Mouse (Mus musculus) limb, embryonic 13.5 days (tissue): ENCODE data around the gene Rce1. TPM values are rescaled to one million over a fixed set of nuclear protein-coding genes. Genes with fewer than 3 reads are reported as not detected.
A peak's percentile ranks its signal among the peaks of the same experiment; 100 is the strongest.

ENCODE experiments used
- ATAC-seq: fragments of 200-750 bp; cut with Nextera tagmentation; 2 replicates; pipeline ENCODE4 v1.8.0; 2017; ENCODE audit warnings: low read depth, moderate number of reproducible peaks, moderate TSS enrichment; ENCODE audit not compliant: low FRiP score
- H3K27ac ChIP-seq: fragments of 300-500 bp; sonication (generic); 2 replicates; pipeline ENCODE4 v1.5.1; 2015; ENCODE audit warnings: inconsistent platforms, mild to moderate bottlenecking, moderate library complexity
- H3K27me3 ChIP-seq: fragments of 300-500 bp; sonication (generic); 2 replicates; pipeline ENCODE4 v1.6.1; 2015; ENCODE audit warnings: mild to moderate bottlenecking, inconsistent platforms
- H3K36me3 ChIP-seq: fragments of 300-500 bp; sonication (generic); 2 replicates; pipeline ENCODE4 v1.6.1; 2015; ENCODE audit warnings: inconsistent platforms, mild to moderate bottlenecking, moderate library complexity
- H3K4me1 ChIP-seq: fragments of 300-500 bp; sonication (generic); 2 replicates; pipeline ENCODE4 v1.6.1; 2015; ENCODE audit warnings: inconsistent platforms
- H3K4me2 ChIP-seq: fragments of 300-500 bp; sonication (generic); replicated peaks from 2 replicates; pipeline ENCODE4 v1.6.1; 2015; ENCODE audit warnings: inconsistent platforms, mild to moderate bottlenecking, moderate library complexity
- H3K4me3 ChIP-seq: fragments of 300-500 bp; sonication (generic); 2 replicates; pipeline ENCODE4 v1.5.1; 2015; ENCODE audit warnings: moderate library complexity, mild to moderate bottlenecking, inconsistent platforms
- H3K9ac ChIP-seq: fragments of 300-500 bp; sonication (generic); 2 replicates; pipeline ENCODE4 v1.6.1; 2015; ENCODE audit warnings: mild to moderate bottlenecking, inconsistent platforms
- H3K9me3 ChIP-seq: fragments of 300-500 bp; sonication (generic); 2 replicates; pipeline ENCODE4 v1.6.1; 2016; ENCODE audit warnings: inconsistent platforms
- WGBS: fragments of 180-500 bp; shearing (Covaris S2); methylation state at CpG from one replicate; pipeline ENCODE4 v1.1.7; 2015; 5-methylcytosine and 5-hydroxymethylcytosine counted together
- polyA plus RNA-seq: library from polyadenylated mRNA; unstranded; fragments of >200 nt; fragmentation: Nextera tagmentation; extraction: Ambion mirVana; gene quantifications from 2 replicates; pipeline ENCODE4 v1.2.1, GENCODE M21; 2015

Rce1 gene
- polyA plus RNA-seq, 1 experiment from 2014 or later, result 66.7 TPM

DNA sequence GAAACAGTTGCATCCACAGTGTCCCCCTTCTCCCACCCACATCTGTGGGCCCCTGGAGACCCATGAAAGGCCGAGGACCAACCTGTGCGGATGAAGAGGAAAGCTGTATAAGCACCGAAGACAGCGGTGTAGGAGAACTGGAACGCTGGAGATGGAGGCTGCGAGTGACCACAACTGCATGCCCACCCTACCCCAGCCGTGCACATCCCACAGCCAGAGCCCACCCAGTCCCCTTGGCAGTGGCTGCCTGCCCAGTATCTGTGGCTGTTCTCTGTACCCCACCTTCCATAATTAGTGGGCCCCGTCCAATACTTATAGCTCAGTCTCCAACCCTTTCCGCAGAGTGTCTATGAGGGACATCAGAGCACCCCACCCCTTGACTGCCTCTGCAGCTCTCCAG is 2.0 kb downstream of the Rce1 start:
- no peaks in the 10 kb centered on the region for H3K27me3 ChIP-seq
- WGBS, result 91% methylated on average over 9 of the region's 9 CpGs
- no peak overlapping the region for H3K4me2 ChIP-seq
- no peaks in the 10 kb centered on the region for H3K9me3 ChIP-seq
- no peak overlapping the region for H3K27ac ChIP-seq
- H3K4me1 ChIP-seq, result peaks cover 36% of the 10 kb centered on the region
- no peak overlapping the region for H3K9ac ChIP-seq
- peaks cover 43% of the 10 kb centered on the region for H3K36me3 ChIP-seq
- no peak for ATAC-seq
- no peak overlapping the region for H3K4me3 ChIP-seq

DNA sequence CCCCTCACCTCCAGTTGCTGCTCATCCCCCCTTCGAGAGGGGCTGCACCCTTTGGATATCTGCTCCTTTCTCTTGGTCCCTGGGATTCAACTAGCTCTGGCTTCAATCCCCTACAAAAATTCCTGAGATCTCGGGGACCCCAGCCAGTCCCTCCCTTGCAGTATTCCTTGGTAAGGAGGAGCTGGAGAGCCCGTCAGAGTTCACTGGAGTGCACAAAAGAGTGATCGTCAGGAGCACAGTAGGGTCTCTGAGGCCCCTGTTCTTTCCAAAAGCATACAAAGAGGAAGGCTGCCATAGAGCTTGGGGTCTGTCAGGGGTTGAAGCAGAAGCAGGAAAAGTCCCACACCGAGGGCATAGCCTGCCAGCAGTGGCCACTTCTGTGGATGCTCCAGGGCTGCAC is 2.7 kb downstream of the Rce1 start:
- ATAC-seq, result no peak
- Histone ChIP-seq H3K27ac (no peak overlapping the region), H3K4me2 (no peak overlapping the region), H3K9me3 (no peaks in the 10 kb centered on the region), H3K4me3 (no peak overlapping the region), H3K36me3 (peaks cover 43% of the 10 kb centered on the region), H3K4me1 (peaks cover 31% of the 10 kb centered on the region), H3K27me3 (no peaks in the 10 kb centered on the region), H3K9ac (no peak overlapping the region)
- WGBS, result 83% methylated on average over 5 of the region's 5 CpGs

DNA sequence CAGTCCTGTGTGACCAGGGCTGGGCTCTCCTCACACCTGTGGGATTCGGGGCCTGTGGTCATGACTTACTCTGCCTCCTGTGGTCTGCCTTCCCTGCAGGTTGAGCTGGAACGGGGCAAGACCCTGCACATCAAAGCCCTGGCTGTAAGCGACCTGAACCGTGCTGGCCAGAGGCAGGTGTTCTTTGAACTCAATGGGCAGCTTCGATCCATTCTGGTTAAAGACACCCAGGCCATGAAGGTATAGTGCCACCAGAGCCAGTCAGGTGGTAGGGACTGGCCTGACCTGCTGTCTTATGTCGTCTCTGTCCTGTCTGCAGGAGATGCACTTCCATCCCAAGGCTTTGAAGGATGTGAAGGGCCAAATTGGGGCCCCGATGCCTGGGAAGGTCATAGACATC is 4.7 kb downstream of the Rce1 start:
- Histone ChIP-seq H3K27me3 (no peaks in the 10 kb centered on the region), H3K4me2 (no peak overlapping the region), H3K36me3 (peaks cover 43% of the 10 kb centered on the region), H3K27ac (no peak overlapping the region), H3K4me1 (peaks cover 23% of the 10 kb centered on the region), H3K9me3 (no peaks in the 10 kb centered on the region), H3K9ac (no peak overlapping the region), H3K4me3 (no peak overlapping the region)
- 89% methylated on average over 7 of the region's 7 CpGs for WGBS
- ATAC-seq, result no peak

DNA sequence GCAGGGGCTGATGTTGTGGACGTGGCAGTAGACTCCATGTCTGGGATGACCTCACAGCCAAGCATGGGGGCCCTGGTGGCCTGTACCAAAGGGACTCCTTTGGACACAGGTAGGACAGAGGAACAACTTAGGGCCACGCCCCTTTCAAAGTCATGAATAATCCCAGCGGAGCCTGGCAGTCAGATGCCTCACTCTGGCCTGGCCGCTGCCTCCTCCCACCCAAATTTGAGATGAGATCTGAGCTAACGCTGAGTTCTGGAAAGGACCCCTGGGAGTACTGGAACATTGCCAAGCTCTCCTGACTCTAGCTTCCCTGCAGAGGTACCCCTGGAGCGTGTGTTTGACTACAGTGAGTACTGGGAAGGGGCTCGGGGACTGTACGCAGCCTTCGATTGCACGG is 6.0 kb downstream of the Rce1 start:
- WGBS, result 79% methylated on average over 10 of the region's 10 CpGs
- Histone ChIP-seq H3K4me1 (peaks cover 19% of the 10 kb centered on the region), H3K27me3 (no peaks in the 10 kb centered on the region), H3K9ac (peak overlapping the region; percentile 21; the same call in 1 of the 2 replicates), H3K4me3 (no peak overlapping the region), H3K4me2 (no peak overlapping the region), H3K27ac (no peak overlapping the region), H3K36me3 (peaks cover 43% of the 10 kb centered on the region), H3K9me3 (no peaks in the 10 kb centered on the region)
- ATAC-seq, result no peak

DNA sequence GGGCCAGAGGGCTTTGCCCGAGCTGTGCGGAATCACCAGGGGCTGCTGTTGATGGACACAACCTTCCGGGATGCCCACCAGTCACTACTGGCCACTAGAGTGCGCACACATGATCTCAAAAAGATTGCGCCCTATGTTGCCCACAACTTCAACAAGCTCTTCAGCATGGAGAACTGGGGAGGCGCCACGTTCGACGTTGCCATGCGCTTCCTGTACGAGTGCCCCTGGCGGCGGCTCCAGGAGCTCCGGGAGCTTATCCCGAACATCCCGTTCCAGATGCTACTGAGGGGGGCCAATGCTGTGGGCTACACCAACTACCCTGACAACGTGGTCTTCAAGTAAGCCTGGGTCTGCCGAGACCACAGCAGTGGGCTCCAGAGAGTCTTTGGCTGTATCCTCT is 7.3 kb downstream of the Rce1 start:
- H3K27me3 ChIP-seq, result no peaks in the 10 kb centered on the region
- no peak overlapping the region for H3K4me3 ChIP-seq
- peaks cover 22% of the 10 kb centered on the region for H3K4me1 ChIP-seq
- ATAC-seq, result no peak
- WGBS, result 33% methylated on average over 18 of the region's 18 CpGs
- H3K9me3 ChIP-seq, result no peaks in the 10 kb centered on the region
- peaks cover 42% of the 10 kb centered on the region for H3K36me3 ChIP-seq
- no peak overlapping the region for H3K4me2 ChIP-seq
- H3K9ac ChIP-seq, result 0 out of 2 replicates have a peak overlapping the region, but pooled peaks have one; percentile 43
- no peak overlapping the region for H3K27ac ChIP-seq

DNA sequence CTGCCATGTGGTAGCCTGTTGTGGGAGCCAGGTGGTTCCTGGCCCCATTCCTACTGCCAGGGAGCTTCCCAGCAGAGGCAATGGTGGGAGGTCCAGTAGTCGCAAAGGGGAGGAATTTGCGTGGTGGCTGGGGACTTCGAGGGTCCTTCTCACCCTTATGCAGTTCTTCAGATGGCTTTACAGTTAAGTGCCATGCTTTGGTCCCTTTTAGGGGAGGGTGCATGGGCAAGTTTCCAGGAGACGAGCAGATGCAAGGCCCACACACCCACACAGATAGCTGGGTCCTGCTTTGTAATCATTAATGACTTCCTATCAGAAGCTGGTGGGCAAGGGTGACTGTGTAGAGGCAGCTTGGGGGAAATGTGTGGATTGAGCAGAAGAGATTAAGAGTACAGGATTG is 8.9 kb downstream of the Rce1 start:
- H3K27me3 ChIP-seq, result no peaks in the 10 kb centered on the region
- H3K4me2 ChIP-seq, result peak overlapping the region; percentile 72
- peak overlapping the region; percentile 91; the same call in 1 of the 2 replicates for H3K27ac ChIP-seq
- peak overlapping the region; percentile 97; the same call in 1 of the 2 replicates for H3K9ac ChIP-seq
- WGBS, result 24% methylated on average over 4 of the region's 4 CpGs
- H3K36me3 ChIP-seq, result peaks cover 43% of the 10 kb centered on the region
- ATAC-seq, result no peak
- peaks cover 30% of the 10 kb centered on the region for H3K4me1 ChIP-seq
- H3K4me3 ChIP-seq, result peak overlapping the region; percentile 91
- no peaks in the 10 kb centered on the region for H3K9me3 ChIP-seq

DNA sequence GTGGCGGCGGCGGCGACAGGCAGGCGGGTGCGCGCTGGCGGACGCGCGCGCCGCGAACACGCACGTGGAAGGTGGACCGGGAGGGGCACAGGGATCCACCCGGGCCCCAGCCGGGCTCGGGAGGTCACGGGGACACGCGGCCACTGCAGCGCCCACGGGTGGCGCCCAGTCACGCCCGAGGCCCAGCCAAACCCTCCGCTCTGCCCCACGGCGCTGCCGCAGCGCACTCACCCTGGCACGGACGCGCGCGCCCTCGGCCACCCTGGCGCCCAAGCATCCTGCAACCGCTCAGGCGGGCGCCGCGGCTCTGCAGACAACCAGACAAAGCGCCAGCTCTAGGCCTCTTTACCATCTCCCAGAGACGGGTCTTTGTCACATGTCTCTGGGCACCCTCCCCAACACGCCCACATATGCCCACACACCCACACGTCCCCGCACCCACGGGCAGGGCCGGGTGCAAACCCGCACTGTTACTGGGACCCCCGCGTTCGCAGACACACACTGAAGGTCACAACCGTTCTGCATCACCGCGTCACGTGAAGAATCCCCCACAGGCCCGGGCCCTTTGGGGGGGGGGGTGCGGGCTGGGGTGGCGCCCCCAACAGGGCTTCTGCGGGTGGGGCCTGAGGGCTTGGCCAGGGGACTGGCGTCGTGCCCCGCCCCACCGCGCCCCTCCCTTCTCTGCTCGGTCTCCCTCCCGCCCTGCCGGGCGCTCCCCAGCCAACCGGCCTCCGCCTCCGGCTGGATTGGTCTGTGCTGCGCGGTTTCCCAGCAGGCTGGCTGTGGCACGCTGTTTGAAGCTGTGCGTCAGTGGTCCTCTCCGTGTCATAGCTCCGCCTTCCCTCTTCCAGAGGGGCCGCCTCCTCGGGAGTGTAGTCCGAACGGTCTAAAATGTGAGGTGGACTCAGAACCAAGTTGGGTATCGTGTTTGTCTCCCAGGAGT is 10.0 kb downstream of the Rce1 start, which contains the start of gene Lrfn4:
Gene Lrfn4, minus strand, starts transcription at position 517 of the 943 bp plus-strand sequence.
- Histone ChIP-seq H3K9me3 (no peaks in the 10 kb centered on the region), H3K4me3 (peak within 1 kb of the TSS; percentile 91), H3K4me2 (peak within 1 kb of the TSS; percentile 72), H3K4me1 (peaks cover 30% of the 10 kb centered on the region), H3K27ac (peak within 1 kb of the TSS; percentile 91), H3K27me3 (no peaks in the 10 kb centered on the region), H3K9ac (peak within 1 kb of the TSS; percentile 97), H3K36me3 (peaks cover 44% of the 10 kb centered on the region)
- ATAC-seq, result peak; percentile 93
- under 1% methylated on average over 58 of the region's 87 CpGs for WGBS

DNA sequence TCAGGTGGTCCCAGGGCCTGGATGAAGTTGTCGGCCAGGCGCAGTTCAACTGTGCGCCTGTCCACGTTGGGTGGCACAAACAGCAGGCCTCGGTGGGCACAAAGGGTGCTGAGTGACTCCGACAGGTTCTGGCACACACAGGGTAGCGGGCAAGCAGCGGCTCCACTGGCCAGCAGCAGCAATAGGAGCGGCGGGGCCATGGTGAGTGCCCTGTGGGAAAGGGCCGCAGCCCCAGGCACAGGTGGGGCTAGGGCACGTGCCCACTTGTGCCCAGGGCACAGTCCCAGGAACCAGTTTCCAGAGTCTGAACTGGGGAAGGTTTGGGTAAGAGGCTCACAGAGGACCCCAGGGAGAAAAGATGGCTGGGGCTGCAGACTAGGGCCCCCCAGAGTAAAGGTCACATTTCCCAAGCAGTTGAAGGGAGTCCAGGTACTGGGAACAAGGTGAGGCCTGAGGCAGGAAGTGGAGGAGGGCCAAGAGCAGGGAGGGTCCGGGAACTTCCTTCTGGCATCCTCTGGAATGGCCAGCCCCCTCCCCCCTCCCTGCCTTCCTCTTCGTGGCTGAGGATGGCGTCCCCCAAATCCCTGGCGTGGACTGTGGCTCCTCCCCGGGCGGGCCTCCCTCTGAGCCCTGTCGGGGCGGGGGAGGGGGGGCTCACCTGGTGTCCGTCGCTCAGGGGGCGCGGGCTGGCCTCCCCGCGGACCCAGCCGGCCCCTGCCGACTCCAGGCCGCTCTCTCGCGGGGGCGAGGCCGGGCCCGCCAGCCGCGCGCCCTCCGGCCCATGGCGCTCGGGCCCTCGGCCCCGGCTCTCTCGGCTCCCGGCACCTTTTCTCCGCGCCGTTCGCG is 10.9 kb downstream of the Rce1 start:
- 16% methylated on average over 44 of the region's 49 CpGs for WGBS
- ATAC-seq, result no peak

DNA sequence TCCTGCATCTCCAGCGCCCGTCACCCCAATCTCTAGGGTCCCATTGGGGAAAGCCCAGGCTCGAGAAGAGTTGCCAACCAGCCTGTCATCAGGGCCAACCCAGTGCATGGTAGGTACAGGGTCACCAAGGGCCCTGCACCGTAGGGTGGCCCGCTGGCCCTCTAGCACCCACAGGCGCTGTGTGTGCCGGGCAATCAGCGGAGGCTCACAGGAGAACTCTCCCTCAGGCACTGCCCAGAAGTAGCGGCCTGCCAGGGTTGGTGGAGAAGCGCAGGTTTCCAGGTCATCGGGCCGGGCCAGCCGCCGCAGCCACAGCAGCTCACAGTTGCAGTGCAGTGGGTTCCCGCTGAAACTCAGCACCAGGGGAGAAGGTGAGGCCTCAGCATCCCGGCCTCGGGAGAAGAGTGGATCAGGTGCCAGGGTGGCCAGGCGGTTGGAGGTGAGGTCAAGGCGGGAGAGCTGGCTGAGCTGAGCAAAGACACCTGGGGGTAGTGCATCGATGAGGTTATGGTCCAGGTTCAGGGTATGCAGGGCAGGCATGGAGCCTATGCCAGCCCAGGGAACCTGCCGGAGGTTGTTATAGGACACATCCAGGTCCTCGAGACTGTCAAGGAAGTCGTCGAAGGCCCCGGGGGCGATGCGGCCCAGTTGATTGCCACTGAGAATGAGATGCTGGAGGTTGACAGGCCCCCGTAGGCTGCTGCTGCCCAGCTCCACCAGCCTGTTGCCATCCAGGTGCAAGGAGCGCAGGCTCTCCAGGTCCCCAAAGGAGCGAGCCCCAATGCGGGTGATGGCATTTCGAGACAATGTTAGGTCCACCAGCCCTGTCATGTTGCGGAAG is 11.8 kb downstream of the Rce1 start:
- Histone ChIP-seq H3K4me2 (peak overlapping the region; percentile 72), H3K27me3 (no peaks in the 10 kb centered on the region), H3K27ac (0 out of 2 replicates have a peak overlapping the region, but pooled peaks have one; percentile 91), H3K9ac (peak overlapping the region; percentile 97), H3K4me3 (peak overlapping the region; percentile 91), H3K4me1 (peaks cover 30% of the 10 kb centered on the region), H3K9me3 (no peaks in the 10 kb centered on the region), H3K36me3 (peaks cover 41% of the 10 kb centered on the region)
- ATAC-seq, result no peak
- WGBS, result 86% methylated on average over 33 of the region's 33 CpGs

More for the DNA sequence above, 10.9 kb downstream of the Rce1 start:
- Histone ChIP-seq H3K4me2 (peak overlapping the region; percentile 72), H3K9me3 (no peaks in the 10 kb centered on the region), H3K4me1 (peaks cover 30% of the 10 kb centered on the region), H3K4me3 (peak overlapping the region; percentile 91), H3K27ac (peak overlapping the region; percentile 91), H3K9ac (peak overlapping the region; percentile 97), H3K36me3 (peaks cover 41% of the 10 kb centered on the region), H3K27me3 (no peaks in the 10 kb centered on the region)

DNA sequence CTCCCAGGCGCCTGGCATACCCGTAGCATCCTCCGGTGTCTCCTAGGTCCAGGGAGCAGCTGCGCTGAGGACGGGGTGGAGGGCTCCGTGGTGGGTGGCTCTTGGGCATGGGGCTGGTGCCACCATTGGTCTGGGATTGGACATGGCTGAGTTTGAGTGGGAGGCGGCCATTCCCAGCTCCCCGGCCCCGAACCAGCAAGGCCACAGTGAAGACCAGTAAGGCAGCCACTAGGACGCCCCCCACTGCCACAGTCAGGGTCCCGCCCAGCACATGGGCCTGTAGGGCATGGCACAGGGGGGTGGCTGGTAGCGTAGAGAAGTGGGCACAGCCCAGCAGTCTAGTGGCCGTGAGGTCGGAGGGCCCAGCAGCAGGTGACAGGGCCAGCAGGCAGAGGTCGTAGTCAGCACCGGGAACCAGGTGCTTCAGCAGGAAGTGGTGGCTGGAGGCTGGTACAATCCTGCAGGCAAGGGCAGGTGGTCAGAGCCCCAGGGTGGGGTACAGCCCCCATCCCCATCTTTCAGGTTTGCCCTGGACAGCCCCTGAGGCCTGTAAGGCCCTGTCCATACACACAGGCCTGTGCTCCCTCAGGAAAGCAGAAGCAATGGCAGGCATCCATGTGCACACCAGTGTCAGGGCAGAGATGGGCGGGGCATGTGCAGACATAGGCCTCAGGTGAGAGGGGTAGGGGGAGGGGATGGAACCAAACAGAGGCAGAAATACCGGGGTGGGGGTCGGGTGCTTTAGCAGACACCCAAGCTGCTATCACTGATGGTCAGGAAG is 13.1 kb downstream of the Rce1 start:
- ATAC-seq, result no peak
- Histone ChIP-seq H3K4me2 (no peak overlapping the region), H3K36me3 (peaks cover 41% of the 10 kb centered on the region), H3K27me3 (no peaks in the 10 kb centered on the region), H3K9me3 (no peaks in the 10 kb centered on the region), H3K9ac (peak overlapping the region; percentile 25), H3K4me1 (peaks cover 30% of the 10 kb centered on the region), H3K4me3 (no peak overlapping the region), H3K27ac (no peak overlapping the region)
- WGBS, result 86% methylated on average over 19 of the region's 19 CpGs

DNA sequence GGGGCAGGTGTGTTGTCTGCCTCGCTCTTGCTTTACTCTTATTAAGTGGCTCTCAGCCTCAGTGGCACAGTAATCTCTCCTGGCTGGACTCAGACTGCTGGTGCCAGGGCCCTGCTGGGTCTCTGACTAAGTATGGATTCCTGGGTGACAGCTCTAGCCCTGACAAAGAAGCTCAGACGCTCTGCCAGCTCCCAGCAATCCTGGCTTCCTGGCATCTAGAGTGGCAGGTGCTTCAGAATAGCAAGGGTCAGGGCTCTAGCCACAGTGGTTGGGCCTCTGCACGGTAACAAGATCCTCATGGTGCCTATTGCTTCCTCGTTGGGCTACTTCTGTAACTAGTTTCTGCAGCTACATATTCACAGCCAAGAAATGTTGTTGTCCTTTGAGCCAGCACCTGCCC is 15.3 kb downstream of the Rce1 start:
- Histone ChIP-seq H3K27ac (no peak overlapping the region), H3K27me3 (no peaks in the 10 kb centered on the region), H3K36me3 (peaks cover 41% of the 10 kb centered on the region), H3K9ac (no peak overlapping the region), H3K4me2 (no peak overlapping the region), H3K4me3 (no peak overlapping the region), H3K9me3 (no peaks in the 10 kb centered on the region), H3K4me1 (peaks cover 23% of the 10 kb centered on the region)
- WGBS, result 66% methylated on average over 4 of the region's 4 CpGs
- ATAC-seq, result no peak
